Mouse (Mus musculus): ENCODE results near the gene Arl6ip5. TPM values are rescaled to one million over a fixed set of nuclear protein-coding genes. Genes with fewer than 3 reads are reported as not detected.
A peak's percentile ranks its signal among the peaks of the same experiment; 100 is the strongest.

Arl6ip5 gene
- polyA plus RNA-seq, 1 experiment from 2014 or later, result 29.0 TPM

DNA sequence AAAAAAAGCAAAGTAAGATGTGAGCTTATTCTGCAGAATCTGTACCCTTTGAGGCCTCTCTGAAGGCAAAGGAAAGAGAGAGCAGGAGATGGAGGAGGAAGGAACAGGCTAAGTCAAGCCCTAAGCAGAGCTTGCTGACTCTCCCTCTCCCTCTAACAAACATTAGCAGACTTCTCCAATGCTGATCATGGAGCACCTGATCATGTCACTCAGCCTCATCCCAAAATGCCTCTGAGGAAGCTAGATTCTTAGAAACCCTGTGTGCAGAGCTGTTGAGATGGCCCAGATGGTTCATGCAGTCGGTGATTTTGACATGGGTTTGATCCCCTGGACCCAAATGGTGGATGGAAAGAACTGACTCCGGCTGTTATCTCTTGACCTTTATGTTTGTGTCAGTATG lies 56.6 kb downstream of the Arl6ip5 start:
- WGBS, result 75% methylated on average over 2 of the region's 2 CpGs
- H3K4me3 ChIP-seq (ENCODE audit: low read depth, low read length), result no peak overlapping the region
- H3K9me3 ChIP-seq (ENCODE audit: control insufficient read depth, low read depth, low read length), result no peaks in the 10 kb centered on the region
- no peak for ATAC-seq (ENCODE audit: insufficient number of reproducible peaks, insufficient read depth, low FRiP score, low read depth)
- H3K4me1 ChIP-seq (ENCODE audit: control insufficient read depth, insufficient read depth, low read length), result no peaks in the 10 kb centered on the region
- H3K4me2 ChIP-seq (replicated peaks; ENCODE audit: low read depth, low read length), result no peak overlapping the region
- H3K9ac ChIP-seq (replicated peaks; ENCODE audit: low read depth, low read length), result no peak overlapping the region
- no peak overlapping the region for H3K27ac ChIP-seq (ENCODE audit: low read length)
- H3K36me3 ChIP-seq (ENCODE audit: control insufficient read depth, insufficient read depth, low read length), result no peaks in the 10 kb centered on the region
- no peaks in the 10 kb centered on the region for H3K27me3 ChIP-seq (ENCODE audit: control insufficient read depth, insufficient read depth, low read length)

- no peak overlapping the region for H3K9ac ChIP-seq (replicated peaks; ENCODE audit: low read depth, low read length)
- H3K9me3 ChIP-seq (ENCODE audit: control insufficient read depth, low read depth, low read length), result no peaks in the 10 kb centered on the region
- H3K27ac ChIP-seq (ENCODE audit: low read length), result no peak overlapping the region
- H3K36me3 ChIP-seq (ENCODE audit: control insufficient read depth, insufficient read depth, low read length), result no peaks in the 10 kb centered on the region
- H3K4me1 ChIP-seq (ENCODE audit: control insufficient read depth, insufficient read depth, low read length), result peaks cover 3% of the 10 kb centered on the region; the same call in 1 of the 2 replicates
- no peak overlapping the region for H3K4me2 ChIP-seq (replicated peaks; ENCODE audit: low read depth, low read length)
- no peak overlapping the region for H3K4me3 ChIP-seq (ENCODE audit: low read depth, low read length)
- WGBS, result 75% methylated on average over 11 of the region's 11 CpGs
- no peak for ATAC-seq (ENCODE audit: insufficient number of reproducible peaks, insufficient read depth, low FRiP score, low read depth)
- no peaks in the 10 kb centered on the region for H3K27me3 ChIP-seq (ENCODE audit: control insufficient read depth, insufficient read depth, low read length)
These were observed 59.1 kb downstream of the Arl6ip5 start for GRCm38 (mm10) chr6:97269596-97269995.

DNA sequence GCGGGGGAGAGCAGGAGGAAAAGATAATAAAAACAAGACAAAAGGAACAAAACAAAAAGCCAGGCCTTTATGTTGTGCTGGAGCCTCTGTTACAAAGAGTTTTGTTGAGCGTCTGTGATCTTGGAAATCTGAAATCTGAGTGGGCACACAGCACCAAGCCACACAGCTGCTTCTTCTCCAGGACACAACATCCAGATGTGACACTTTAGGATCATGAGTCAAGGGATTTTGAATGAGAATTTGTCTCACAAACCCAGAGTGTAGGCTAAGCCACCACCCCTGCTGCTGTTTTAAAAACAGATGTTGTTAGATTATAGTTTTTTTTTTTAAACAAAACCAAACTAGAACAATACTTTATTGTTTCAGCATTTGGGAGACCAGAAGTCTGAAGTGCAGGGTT lies 61.9 kb downstream of the Arl6ip5 start:
- Histone ChIP-seq H3K27me3 (ENCODE audit: control insufficient read depth, insufficient read depth, low read length) (no peaks in the 10 kb centered on the region), H3K4me1 (ENCODE audit: control insufficient read depth, insufficient read depth, low read length) (peaks cover 3% of the 10 kb centered on the region; the same call in 1 of the 2 replicates), H3K27ac (ENCODE audit: low read length) (no peak overlapping the region), H3K4me2 (replicated peaks; ENCODE audit: low read depth, low read length) (no peak overlapping the region), H3K9me3 (ENCODE audit: control insufficient read depth, low read depth, low read length) (no peaks in the 10 kb centered on the region), H3K36me3 (ENCODE audit: control insufficient read depth, insufficient read depth, low read length) (no peaks in the 10 kb centered on the region), H3K9ac (replicated peaks; ENCODE audit: low read depth, low read length) (no peak overlapping the region), H3K4me3 (ENCODE audit: low read depth, low read length) (no peak overlapping the region)
- ATAC-seq (ENCODE audit: insufficient number of reproducible peaks, insufficient read depth, low FRiP score, low read depth), result no peak
- 70% methylated on average over 2 of the region's 2 CpGs for WGBS

GRCm38 (mm10) chr6:97273058-97273710 lies 62.7 kb downstream of the Arl6ip5 start:
- H3K4me2 ChIP-seq (replicated peaks; ENCODE audit: low read depth, low read length), result no peak overlapping the region
- no peak overlapping the region for H3K27ac ChIP-seq (ENCODE audit: low read length)
- peaks cover 6% of the 10 kb centered on the region; the same call in 1 of the 2 replicates for H3K4me1 ChIP-seq (ENCODE audit: control insufficient read depth, insufficient read depth, low read length)
- no peak overlapping the region for H3K4me3 ChIP-seq (ENCODE audit: low read depth, low read length)
- 0 out of 2 replicates have a peak, but pooled peaks have one; percentile 14 for ATAC-seq (ENCODE audit: insufficient number of reproducible peaks, insufficient read depth, low FRiP score, low read depth)
- H3K27me3 ChIP-seq (ENCODE audit: control insufficient read depth, insufficient read depth, low read length), result no peaks in the 10 kb centered on the region
- no peaks in the 10 kb centered on the region for H3K9me3 ChIP-seq (ENCODE audit: control insufficient read depth, low read depth, low read length)
- no peak overlapping the region for H3K9ac ChIP-seq (replicated peaks; ENCODE audit: low read depth, low read length)
- no peaks in the 10 kb centered on the region for H3K36me3 ChIP-seq (ENCODE audit: control insufficient read depth, insufficient read depth, low read length)
- WGBS, result 59% methylated on average over 16 of the region's 16 CpGs

GRCm38 (mm10) chr6:97273777-97274176 lies 63.3 kb downstream of the Arl6ip5 start:
- Histone ChIP-seq H3K9me3 (ENCODE audit: control insufficient read depth, low read depth, low read length) (no peaks in the 10 kb centered on the region), H3K27me3 (ENCODE audit: control insufficient read depth, insufficient read depth, low read length) (no peaks in the 10 kb centered on the region), H3K27ac (ENCODE audit: low read length) (no peak overlapping the region), H3K4me1 (ENCODE audit: control insufficient read depth, insufficient read depth, low read length) (peaks cover 12% of the 10 kb centered on the region), H3K4me3 (ENCODE audit: low read depth, low read length) (no peak overlapping the region), H3K9ac (replicated peaks; ENCODE audit: low read depth, low read length) (no peak overlapping the region), H3K4me2 (replicated peaks; ENCODE audit: low read depth, low read length) (no peak overlapping the region), H3K36me3 (ENCODE audit: control insufficient read depth, insufficient read depth, low read length) (no peaks in the 10 kb centered on the region)
- WGBS, result 83% methylated on average over 3 of the region's 3 CpGs
- no peak for ATAC-seq (ENCODE audit: insufficient number of reproducible peaks, insufficient read depth, low FRiP score, low read depth)

DNA sequence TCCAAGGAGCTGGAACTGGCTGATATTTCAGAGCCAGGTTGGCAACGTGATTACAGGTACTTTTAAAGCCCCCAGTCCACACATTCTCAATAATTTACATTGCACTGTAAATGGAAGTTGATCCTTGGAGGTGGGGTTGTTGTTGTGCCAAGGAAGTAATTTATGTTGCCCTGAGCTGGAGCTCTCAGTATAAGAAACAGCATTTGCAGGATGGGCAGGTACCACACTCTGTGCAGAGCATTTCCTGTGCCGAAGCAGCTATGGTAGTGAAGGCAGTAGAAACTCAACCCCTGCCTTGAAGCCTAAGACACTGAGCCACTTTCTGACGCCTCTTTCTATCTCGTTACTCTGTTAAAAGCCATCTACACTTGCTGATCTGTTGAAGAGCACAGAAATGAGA lies 65.3 kb downstream of the Arl6ip5 start:
- WGBS, result 49% methylated on average over 4 of the region's 4 CpGs
- Histone ChIP-seq H3K4me2 (replicated peaks; ENCODE audit: low read depth, low read length) (no peak overlapping the region), H3K4me1 (ENCODE audit: control insufficient read depth, insufficient read depth, low read length) (peaks cover 12% of the 10 kb centered on the region), H3K9ac (replicated peaks; ENCODE audit: low read depth, low read length) (no peak overlapping the region), H3K36me3 (ENCODE audit: control insufficient read depth, insufficient read depth, low read length) (no peaks in the 10 kb centered on the region), H3K4me3 (ENCODE audit: low read depth, low read length) (no peak overlapping the region), H3K27ac (ENCODE audit: low read length) (no peak overlapping the region), H3K9me3 (ENCODE audit: control insufficient read depth, low read depth, low read length) (no peaks in the 10 kb centered on the region), H3K27me3 (ENCODE audit: control insufficient read depth, insufficient read depth, low read length) (no peaks in the 10 kb centered on the region)
- no peak for ATAC-seq (ENCODE audit: insufficient number of reproducible peaks, insufficient read depth, low FRiP score, low read depth)

DNA sequence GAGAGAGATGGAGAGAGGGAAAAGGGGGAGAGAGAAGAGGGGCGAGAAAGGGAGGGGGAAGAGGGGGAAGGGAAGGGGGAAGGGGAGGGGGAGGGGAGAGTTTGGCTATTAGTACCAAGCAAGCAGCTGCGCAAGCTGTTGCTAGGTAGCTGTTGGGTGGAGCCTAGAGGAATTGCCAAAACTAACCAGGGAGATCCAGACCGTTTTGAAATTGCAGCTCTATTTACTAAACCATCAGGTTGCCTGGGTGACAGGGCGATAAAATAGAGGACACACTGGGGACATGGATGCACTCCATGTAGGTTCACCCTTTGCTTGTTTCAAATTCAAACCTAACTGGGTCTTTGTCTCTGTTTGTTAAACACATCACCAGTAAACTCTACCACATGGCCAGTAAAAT lies 65.9 kb downstream of the Arl6ip5 start:
- Histone ChIP-seq H3K27ac (ENCODE audit: low read length) (no peak overlapping the region), H3K9ac (replicated peaks; ENCODE audit: low read depth, low read length) (no peak overlapping the region), H3K27me3 (ENCODE audit: control insufficient read depth, insufficient read depth, low read length) (no peaks in the 10 kb centered on the region), H3K4me3 (ENCODE audit: low read depth, low read length) (no peak overlapping the region), H3K4me2 (replicated peaks; ENCODE audit: low read depth, low read length) (no peak overlapping the region), H3K36me3 (ENCODE audit: control insufficient read depth, insufficient read depth, low read length) (no peaks in the 10 kb centered on the region), H3K4me1 (ENCODE audit: control insufficient read depth, insufficient read depth, low read length) (peaks cover 12% of the 10 kb centered on the region), H3K9me3 (ENCODE audit: control insufficient read depth, low read depth, low read length) (no peaks in the 10 kb centered on the region)
- 32% methylated on average over 4 of the region's 4 CpGs for WGBS
- ATAC-seq (ENCODE audit: insufficient number of reproducible peaks, insufficient read depth, low FRiP score, low read depth), result no peak

GRCm38 (mm10) chr6:97276890-97277497 lies 66.5 kb downstream of the Arl6ip5 start:
- H3K27me3 ChIP-seq (ENCODE audit: control insufficient read depth, insufficient read depth, low read length), result no peaks in the 10 kb centered on the region
- peaks cover 12% of the 10 kb centered on the region for H3K4me1 ChIP-seq (ENCODE audit: control insufficient read depth, insufficient read depth, low read length)
- H3K36me3 ChIP-seq (ENCODE audit: control insufficient read depth, insufficient read depth, low read length), result no peaks in the 10 kb centered on the region
- H3K9me3 ChIP-seq (ENCODE audit: control insufficient read depth, low read depth, low read length), result no peaks in the 10 kb centered on the region
- no peak overlapping the region for H3K9ac ChIP-seq (replicated peaks; ENCODE audit: low read depth, low read length)
- no peak overlapping the region for H3K27ac ChIP-seq (ENCODE audit: low read length)
- H3K4me2 ChIP-seq (replicated peaks; ENCODE audit: low read depth, low read length), result no peak overlapping the region
- 65% methylated on average over 5 of the region's 5 CpGs for WGBS
- H3K4me3 ChIP-seq (ENCODE audit: low read depth, low read length), result no peak overlapping the region
- ATAC-seq (ENCODE audit: insufficient number of reproducible peaks, insufficient read depth, low FRiP score, low read depth), result no peak

All from stomach, embryonic 14.5 days (tissue).